Mouse (Mus musculus) thymus, postnatal 0 days (tissue): Measurements from ENCODE around the gene Rpp25l. TPM values are rescaled to one million over a fixed set of nuclear protein-coding genes. Genes with fewer than 3 reads are reported as not detected.
A peak's percentile ranks its signal among the peaks of the same experiment; 100 is the strongest.
"Not testable (repeated sequence)": the region's sequence is repeated elsewhere in the genome, so short reads cannot be mapped to it uniquely, and the experiment has no call there.

Source experiments
- DNase-seq: peaks from one replicate; pipeline ENCODE4 v3.0.0-alpha.2; 2015; ENCODE audit warnings: low spot score
- polyA plus RNA-seq: library from polyadenylated mRNA; unstranded; fragments of >200 nt; fragmentation: Nextera tagmentation; extraction: Ambion mirVana; gene quantifications from 2 replicates; pipeline ENCODE4 v1.2.1, GENCODE M21; 2015

Gene Rpp25l
- 68.3 and 75.1 TPM in 2 replicates for polyA plus RNA-seq

- peak; percentile 79 for DNase-seq
Observed at GRCm38 (mm10) chr4:41713197-41714067, at the start of gene Rpp25l. Gene Rpp25l (minus strand): TSS chr4:41713534.

GRCm38 (mm10) chr4:41762688-41763114 lies 49.4 kb upstream of the Rpp25l start:
- DNase-seq, result not testable (repeated sequence)

- DNase-seq, result no peak
Observed at GRCm38 (mm10) chr4:41762099-41762687, 48.9 kb upstream of the Rpp25l start.

GRCm38 (mm10) chr4:41761680-41762079 lies 48.3 kb upstream of the Rpp25l start:
- no peak for DNase-seq

GRCm38 (mm10) chr4:41760911-41761310 lies 47.6 kb upstream of the Rpp25l start:
- no peak for DNase-seq

GRCm38 (mm10) chr4:41760288-41760721 lies 47.0 kb upstream of the Rpp25l start:
- peak; percentile 68 for DNase-seq

GRCm38 (mm10) chr4:41759656-41760287 lies 46.4 kb upstream of the Rpp25l start:
- DNase-seq, result no peak

GRCm38 (mm10) chr4:41759206-41759605 lies 45.9 kb upstream of the Rpp25l start:
- DNase-seq, result no peak

- DNase-seq, result no peak
Observed at GRCm38 (mm10) chr4:41758701-41759100, 45.4 kb upstream of the Rpp25l start.

- no peak for DNase-seq
Observed at GRCm38 (mm10) chr4:41758021-41758420, 44.7 kb upstream of the Rpp25l start.

GRCm38 (mm10) chr4:41757321-41757720 lies 44.0 kb upstream of the Rpp25l start:
- no peak for DNase-seq

GRCm38 (mm10) chr4:41756440-41756839 lies 43.1 kb upstream of the Rpp25l start:
- no peak for DNase-seq

GRCm38 (mm10) chr4:41755338-41756305 lies 42.3 kb upstream of the Rpp25l start, which contains the start of gene Sigmar1:
Gene Sigmar1 (minus strand): TSS chr4:41756157.
- DNase-seq, result peak; percentile 93

- DNase-seq, result no peak
Observed at GRCm38 (mm10) chr4:41754797-41755337, 41.5 kb upstream of the Rpp25l start, which contains the start of gene Galt. Gene Galt (plus strand): TSS chr4:41755228.

- DNase-seq, result no peak
Observed at GRCm38 (mm10) chr4:41745021-41745420, 31.7 kb upstream of the Rpp25l start.

- DNase-seq, result no peak
Observed at GRCm38 (mm10) chr4:41744131-41744530, 30.8 kb upstream of the Rpp25l start.

- peak; percentile 96 for DNase-seq
Observed at GRCm38 (mm10) chr4:41741158-41741560, 27.8 kb upstream of the Rpp25l start.

GRCm38 (mm10) chr4:41740380-41741157 lies 27.2 kb upstream of the Rpp25l start:
- DNase-seq, result peak; percentile 36

GRCm38 (mm10) chr4:41739260-41739659 lies 25.9 kb upstream of the Rpp25l start:
- no peak for DNase-seq

GRCm38 (mm10) chr4:41738256-41738603 lies 24.9 kb upstream of the Rpp25l start:
- DNase-seq, result no peak
